Mouse (Mus musculus) B cell, adult 67 days (primary cell): Measurements from ENCODE around the gene Zcchc14. TPM values are rescaled to one million over a fixed set of nuclear protein-coding genes. Genes with fewer than 3 reads are reported as not detected.

Source experiments
- total RNA-seq, 2 experiments: library from RNA; stranded (reverse); gene quantifications; 4 replicates each; pipeline ENCODE4 v1.2.4; 2023

The Zcchc14 gene
- not detected for total RNA-seq

GRCm38 (mm10) chr8:121652774-121653323, at the start of gene Zcchc14:
Gene Zcchc14 (minus strand): TSS chr8:121652901.

DNA sequence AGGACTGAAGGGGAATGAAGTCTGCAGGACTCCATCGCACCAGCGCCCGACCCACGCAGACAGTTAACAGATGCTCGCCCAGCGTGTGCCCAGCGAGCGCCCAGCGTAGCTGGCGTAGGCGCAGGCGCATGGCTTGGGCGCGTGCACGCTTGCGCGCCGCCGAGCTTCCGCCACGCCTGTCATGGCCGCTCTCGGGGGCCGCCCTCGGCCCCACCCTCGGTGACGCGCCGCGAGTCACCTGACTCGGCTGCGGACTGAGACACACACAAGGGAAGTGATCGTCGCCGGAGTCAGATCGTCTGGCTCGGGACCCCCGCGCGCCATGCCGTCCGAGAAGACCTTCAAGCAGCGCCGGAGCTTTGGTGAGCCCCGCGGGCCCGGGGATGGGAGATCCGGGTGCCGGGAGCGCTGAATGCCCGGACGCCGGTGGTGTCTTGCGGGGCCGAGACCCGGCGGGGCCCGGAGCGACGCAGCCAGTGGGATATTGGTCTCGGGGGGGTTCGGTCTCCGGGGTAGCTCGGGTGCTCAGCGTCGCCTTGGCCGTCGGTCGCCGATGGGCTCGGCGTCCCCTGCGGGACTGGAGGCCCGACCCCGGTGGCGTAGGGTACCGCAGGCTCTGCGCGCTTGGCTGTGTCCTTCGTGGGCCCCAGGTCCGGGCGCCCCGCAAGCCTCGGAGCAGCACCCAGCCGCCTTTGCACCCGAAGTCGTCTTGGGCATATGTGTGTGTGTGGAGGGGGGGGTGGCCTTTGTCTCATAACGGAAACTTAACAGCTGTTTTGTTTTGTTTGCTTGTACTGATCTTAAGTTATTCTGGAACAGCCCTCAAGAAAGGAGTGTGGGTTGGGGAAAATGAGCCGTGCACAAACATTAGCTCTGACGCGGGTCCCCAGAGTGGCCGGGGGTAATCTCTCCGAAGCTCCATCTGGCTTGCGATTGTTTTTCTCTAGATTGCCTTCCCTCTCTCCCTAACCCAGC, 62.2 kb downstream of the Zcchc14 start, which contains the start of gene Map1lc3b:
Gene Map1lc3b (plus strand): TSS at position 159 of the 975 bp plus-strand sequence.

GRCm38 (mm10) chr8:121578676-121579451, 73.8 kb downstream of the Zcchc14 start, which contains the start of gene Fbxo31:
Gene Fbxo31 (minus strand): TSS chr8:121578806.

Other genes starting within 250 kb of the Zcchc14 start
- gene 1700018B08Rik, start 108.6 kb downstream of the Zcchc14 start, total RNA-seq = not detected
- gene Fbxo31, start 74.1 kb downstream of the Zcchc14 start, total RNA-seq = 10 to 100 TPM; 18.7 to 21.2 TPM
- gene Map1lc3b, start 62.5 kb downstream of the Zcchc14 start, total RNA-seq = 100 to 1,000 TPM; 178 to 180 TPM
- gene Jph3, start 76.7 kb upstream of the Zcchc14 start, total RNA-seq = not detected
- gene Klhdc4, start 176.7 kb upstream of the Zcchc14 start, total RNA-seq = 10 to 100 TPM; 55.1 to 63.0 TPM